Mouse (Mus musculus) cerebellum, adult 9-11 months (tissue): ENCODE measurements around the gene Gprasp2.
"Not testable (repeated sequence)": the region's sequence is repeated elsewhere in the genome, so short reads cannot be mapped to it uniquely, and the experiment has no call there.

Experiments used
- DNase-seq: peaks from one replicate; pipeline ENCODE4 v3.0.0; 2022

The Gprasp2 gene

DNA sequence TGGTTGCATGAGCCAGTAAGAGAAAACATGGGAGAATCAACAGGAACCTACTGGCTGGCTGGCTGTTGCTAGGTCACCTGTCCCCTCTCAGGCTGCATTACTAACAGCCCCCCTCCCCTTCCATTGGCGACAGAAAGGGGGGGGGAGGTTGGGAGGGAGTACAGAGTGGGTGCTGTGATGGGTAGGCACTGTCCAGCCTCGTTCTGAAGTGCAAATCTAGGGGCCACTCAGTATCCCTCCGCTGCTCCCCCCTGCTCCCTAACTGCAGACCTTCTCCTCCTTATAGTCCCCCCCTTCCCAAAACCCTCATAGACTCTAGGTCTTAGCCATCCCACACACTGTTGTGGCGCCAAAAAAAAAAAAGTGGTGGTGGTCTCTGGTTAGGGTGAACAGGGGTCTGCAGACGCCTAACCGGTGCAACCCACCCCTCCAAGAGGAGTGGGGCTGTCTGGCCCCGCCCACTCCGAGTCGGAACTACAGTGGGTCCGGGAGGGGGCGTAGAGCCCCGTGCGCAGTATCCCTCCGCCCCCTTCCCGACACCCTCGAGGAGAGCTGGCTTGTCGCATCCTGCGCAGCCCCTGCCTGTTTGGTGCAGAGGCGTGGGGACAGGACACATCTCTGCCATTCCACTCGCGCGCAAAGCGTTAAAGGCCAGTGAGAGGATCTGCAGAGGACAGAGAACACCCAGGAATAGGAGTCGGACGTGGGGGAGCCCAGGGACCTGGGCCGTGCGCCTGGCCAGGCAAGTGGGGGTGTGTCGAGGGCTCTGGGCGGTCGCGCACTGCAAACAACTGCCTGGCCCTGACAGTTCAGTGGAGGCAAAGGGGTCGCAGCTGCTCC is at the start of gene Gprasp2:
Gprasp2 (plus strand) TSS at position 514 of the 840 bp plus-strand sequence.
- DNase-seq: peak; percentile 79

DNA sequence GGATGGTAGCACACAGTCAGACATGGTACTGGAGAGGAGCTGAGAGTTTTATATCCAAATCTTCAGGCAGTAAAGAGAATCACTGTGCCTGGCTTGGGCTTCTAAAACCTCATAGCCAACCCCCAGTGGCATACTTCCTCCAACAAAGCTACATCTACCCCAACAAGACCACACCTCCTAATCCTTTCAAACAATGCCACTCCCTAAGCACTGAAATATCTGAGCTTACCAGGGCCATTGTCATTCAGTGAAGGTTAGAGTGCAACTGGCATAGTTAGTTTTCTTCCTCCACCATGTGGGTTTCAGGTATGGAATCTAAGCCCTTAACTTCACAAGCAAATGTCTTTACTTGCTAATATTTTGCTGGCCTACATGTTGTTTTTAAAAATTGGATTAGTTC is 47.3 kb upstream of the Gprasp2 start:
- no peak for DNase-seq

DNA sequence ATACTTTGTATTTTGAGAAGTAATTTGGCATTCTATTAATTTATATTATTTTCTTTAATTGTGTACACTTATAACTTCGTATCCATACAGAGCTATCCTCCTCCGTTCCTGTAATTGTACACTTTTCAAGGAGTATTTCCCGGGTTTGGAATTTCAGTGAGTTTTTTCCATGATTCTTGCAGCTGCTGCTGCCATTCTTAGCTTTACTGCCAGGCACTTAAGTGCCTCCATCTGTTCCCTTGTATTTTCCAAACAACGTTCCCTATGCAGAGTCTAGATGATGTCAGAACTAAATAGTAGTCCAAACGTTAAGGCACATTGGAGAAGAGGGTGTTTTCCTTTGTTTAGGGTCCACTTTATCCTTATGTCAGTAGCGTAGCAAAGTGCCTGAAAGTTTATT is 46.5 kb upstream of the Gprasp2 start:
- no peak for DNase-seq

DNA sequence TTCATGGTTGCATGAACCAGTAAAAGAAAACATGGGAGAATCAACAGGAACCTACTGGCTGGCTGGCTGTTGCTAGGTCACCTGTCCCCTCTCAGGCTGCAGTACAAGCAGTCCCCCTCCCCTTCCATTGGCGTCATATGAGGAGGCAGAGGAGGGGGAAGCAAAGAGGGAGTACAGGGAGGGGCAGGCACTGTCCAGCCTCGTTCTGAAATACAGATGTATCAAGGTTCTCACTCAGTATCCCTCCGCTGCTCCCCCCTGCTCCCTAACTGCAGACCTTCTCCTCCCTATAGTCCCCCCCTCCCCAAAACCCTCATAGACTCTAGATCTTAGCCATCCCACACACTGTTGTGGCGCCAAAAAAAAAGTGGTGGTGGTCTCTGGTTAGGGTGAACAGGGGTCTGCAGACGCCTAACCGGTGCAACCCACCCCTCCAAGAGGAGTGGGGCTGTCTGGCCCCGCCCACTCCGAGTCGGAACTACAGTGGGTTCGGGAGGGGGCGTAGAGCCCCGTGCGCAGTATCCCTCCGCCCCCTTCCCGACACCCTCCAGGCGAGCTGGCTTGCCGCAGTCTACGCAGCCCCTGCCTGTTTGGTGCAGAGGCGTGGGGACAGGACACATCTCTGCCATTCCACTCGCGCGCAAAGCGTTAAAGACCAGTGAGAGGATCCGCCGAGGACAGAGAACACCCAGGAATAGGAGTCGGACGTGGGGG is 43.1 kb upstream of the Gprasp2 start:
- peak; percentile 73 for DNase-seq

DNA sequence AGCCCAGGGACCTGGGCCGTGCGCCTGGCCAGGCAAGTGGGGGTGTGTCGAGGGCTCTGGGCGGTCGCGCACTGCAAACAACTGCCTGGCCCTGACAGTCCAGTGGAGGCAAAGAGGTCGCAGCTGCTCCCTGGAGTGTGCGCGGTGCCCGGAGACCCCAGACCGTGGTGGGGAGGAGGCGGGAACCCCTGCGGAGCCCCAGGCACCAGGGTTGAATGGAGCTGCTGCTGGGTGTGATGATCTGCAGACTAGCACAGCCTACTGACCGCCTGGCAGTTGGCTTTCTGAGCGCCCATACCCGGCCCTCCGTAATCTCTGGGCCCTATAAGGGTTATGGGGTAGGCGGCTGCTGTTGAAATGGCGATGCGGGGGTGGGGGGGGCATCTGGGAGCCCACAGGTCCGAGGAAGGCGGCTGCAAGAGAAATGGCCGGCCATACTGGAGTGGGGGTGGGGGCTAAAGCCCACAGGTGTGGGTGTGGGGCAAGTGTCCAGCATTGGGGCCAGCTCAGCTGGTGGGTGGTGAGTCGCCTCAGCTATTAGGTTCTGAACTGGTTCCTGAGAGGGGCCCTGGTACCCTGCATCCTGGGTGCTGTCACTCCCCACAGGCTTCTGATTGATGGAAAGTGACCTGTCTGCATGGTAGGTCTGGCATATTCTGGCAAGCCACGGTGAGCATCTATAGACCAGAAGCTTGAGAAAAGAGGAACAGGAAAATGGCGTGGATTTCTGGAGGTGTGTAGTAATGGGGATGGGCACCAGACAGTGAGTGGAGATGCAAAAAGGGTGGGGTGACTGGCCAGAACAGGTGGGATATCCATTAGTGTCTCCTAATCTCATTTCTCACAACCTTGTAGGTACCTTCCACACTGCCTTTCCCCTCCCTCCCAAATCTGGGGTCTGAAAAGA is 42.3 kb upstream of the Gprasp2 start:
- peak; percentile 60 for DNase-seq

DNA sequence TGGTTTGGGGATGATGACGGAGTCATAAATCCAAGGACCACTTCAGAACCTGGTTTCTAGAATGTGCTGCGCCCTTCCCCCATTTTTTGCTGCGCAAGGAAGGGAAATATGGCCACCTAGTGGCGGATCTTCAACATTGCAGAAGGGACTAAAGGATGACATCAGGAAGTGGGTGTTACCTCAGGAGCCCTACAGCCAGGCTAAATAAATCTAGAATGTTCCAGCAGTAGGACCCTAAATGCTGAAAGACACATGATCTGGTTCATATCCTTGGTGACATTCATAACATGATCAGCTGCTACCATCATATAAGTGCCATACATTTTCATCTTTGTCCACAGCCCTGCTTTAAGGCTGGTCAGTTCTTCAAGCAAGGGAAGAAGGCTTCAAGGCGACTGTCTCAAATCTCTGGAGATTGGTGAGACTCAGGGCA is 41.6 kb upstream of the Gprasp2 start, which contains the start of gene Bhlhb9:
Bhlhb9 (plus strand) TSS at position 383 of the 433 bp plus-strand sequence.
- DNase-seq: peak; percentile 79

DNA sequence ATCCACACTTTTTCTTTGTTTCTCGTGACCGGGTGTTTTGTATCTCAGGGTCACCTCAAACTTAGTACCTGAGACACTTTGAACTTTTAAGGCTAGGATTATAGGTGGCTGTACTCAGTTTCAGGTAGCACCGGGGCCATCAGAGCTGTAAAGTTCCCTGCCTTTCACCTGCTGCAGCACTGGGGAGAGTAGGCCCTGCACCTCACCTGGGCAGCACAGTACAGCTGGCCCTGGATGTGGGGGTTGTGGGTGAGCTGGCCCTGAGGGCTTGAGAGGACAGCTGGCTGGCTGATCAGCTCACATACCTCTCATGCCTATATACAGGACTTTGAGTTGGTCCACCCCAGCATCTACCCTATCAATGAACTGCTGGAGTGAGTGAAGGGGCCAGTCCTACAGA is 34.7 kb upstream of the Gprasp2 start:
- no peak for DNase-seq

DNA sequence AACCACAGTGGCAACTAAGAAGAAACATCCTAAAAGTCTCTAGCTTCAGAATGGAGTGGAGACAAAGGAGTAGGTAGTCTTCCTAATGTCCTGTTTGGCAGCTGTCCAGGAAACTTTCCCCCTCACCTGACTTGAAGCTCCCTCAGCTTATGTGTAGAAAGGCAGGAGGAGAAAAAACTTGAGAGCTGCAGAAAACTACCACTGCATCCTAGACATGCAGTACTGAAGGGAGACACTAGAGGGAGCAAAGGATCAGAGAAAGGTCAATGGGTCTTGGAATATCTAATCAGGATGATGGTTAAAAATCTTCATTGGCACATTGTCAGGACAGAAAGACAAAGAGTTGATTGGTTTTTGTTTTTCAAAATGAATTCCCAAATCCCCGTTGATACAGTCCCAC is 33.1 kb upstream of the Gprasp2 start:
- DNase-seq: peak; percentile 41

DNA sequence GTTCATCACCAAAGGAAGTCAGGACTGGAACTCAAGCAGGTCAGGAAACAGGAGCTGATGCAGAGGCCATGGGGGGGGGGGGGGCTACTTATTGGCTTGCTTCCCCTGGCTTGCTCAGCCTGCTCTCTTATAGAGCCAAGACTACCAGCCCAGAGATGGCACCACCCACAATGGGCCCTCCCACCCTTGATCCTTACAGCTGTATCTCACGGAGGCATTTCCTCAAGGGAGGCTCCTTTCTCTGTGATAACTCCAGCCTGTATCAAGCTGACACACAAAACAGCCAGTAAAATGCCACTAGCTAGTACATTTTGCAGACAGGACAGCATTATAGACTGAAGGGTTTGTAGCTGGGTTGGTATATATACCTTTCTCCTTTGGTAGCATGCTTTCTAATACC is 2.9 kb upstream of the Gprasp2 start:
- DNase-seq: not testable (repeated sequence)

DNA sequence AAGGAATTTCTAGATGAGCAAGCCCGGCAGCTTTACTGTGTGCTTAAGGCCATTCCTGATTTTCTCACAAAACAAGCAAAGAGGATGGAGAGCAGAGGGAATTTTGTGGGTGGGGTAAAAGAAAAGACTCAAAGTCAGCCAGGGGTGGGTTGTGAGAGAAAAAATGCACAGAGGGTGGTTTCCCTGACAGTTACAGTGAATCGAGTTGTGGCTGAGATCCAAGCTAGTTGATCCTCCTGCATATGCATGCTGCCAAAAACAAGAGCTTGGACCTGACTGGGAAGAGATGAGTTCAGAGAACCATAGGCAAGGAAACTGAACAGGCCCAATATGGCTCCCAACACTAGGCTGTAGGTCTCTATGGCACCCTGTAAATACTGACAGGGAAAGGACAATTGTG is 938 bp upstream of the Gprasp2 start:
- peak; percentile 18 for DNase-seq

DNA sequence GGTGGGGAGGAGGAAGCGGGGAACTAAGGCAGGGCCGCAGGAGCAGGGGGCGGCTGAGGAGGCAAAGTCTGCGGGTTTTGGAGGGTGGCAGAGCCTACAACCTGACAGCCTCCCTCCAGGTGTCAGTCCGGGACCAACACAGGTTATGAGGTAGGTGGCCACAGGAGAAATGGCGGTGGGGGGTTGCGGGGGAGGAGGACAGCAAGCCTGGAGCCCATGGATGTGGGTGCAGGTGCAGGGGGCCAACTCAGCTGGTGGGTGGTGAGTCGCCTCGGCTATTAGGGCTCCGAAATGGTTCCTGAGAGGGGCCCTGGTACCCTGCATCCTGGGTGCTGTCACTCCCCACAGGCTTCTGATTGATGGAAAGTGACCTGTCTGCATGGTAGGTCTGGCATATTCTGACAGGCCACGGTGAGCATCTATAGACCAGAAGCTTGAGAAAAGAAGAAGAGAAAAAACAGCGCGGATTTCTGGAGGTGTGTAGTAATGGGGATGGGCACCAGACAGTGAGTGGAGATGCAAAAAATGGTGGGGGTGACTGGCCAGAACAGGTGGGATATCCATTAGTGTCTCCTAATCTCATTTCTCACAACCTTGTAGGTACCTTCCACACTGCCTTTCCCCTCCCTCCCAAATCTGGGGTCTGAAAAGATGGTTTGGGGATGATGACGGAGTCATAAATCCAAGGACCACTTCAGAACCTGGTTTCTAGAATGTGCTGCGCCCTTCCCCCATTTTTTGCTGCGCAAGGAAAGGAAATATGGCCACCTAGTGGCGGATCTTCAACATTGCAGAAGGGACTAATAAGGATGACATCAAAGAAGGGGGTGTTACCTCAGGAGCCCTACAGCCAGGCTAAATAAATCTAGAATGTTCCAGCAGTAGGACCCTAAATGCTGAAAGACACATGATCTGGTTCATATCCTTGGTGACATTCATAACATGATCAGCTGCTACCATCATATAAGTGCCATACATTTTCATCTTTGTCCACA is 860 bp downstream of the Gprasp2 start:
- DNase-seq: peak; percentile 72

DNA sequence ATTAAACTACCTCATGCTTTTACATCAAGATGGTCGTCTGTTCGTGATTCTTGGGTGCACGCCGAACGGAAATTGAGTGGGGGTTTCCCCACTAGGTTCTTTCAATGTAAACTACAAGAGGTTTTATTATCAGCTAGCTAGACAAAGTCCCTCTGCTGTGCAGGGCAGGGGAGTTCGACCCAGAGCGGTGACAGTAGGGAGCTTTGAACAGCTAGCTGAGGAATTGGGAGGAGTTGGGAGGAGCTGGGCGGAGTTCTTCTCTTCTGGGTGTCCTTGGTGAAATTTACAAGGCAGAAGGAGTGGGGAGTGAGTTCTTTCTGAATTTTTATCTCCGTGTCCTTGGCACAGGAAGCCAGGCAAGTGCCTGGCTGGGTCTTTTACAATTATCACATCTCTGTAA is 28.0 kb downstream of the Gprasp2 start:
- not testable (repeated sequence) for DNase-seq

DNA sequence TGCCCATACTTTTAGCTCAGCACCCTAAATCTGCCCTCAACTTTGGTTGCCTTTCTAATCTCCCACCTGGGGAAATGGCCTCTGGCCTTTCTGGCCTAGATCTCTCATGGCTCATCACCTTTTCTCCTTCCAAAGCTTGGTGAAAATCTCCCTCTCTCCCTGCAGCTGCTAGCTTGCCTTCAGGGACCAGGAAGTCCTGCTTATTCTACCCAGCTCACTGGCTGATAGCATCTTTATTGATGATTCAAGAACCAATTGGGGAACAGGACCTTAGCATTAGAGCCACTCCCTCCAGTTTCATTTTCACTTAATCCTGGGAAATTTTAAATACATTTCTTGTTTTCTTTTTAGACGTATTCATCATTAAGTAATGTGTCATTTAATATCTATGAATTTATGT is 37.8 kb downstream of the Gprasp2 start:
- no peak for DNase-seq

DNA sequence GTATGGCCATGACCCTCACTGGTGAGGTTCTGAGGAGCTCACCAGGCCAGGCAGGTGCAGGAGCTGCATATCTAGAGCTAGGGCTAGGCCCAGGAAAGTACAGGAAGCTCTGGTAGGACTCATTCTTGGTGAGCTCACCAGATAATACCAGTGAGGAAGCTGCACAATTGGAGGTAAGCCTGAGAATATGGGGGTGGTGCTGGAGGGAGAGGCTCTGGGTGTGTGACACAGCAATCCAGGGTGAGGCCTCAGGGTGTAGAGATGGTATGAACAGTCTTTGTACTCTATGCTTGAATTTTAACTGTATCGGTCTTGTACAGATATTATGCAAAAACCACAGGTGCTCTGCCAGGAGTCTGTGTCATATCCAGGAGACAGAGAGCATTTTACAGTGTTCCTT is 40.8 kb downstream of the Gprasp2 start:
- DNase-seq: no peak

DNA sequence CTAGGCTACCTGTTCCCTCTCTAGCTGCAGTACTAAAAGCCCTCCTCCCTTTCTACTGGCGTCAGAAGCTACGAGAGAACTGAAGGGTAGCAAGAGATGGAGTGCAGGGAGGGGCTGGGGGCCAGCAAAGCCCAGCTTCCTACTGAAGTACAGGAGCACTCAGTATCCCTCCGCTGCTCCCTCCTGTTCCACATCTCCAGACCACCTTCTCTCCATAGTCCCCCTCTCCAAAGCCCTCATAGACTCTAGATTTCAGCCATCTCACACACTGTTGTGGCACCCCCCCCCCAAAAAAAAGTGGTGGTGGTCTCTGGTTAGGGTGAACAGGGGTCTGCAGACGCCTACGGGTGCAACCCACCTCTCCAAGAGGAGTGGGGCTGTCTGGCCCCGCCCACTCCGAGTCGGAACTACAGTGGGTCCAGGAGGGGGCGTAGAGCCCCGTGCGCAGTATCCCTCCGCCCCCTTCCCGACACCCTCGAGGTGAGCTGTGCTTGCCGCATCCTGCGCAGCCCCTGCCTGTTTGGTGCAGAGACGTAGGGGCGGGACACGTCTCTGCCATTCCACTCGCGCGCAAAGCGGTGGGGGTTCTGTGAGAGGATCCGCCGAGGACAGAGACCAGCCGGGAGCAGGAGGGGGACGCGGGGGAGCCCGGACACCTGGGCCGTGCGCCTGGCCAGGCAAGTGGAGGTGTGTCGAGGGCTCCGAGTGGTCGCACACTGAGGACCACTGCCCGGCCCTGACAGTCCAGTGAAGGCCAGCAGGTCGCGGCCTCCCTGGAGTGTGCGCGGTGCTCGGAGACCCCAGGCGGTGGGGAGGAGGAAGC is 46.8 kb downstream of the Gprasp2 start:
- peak; percentile 87 for DNase-seq

DNA sequence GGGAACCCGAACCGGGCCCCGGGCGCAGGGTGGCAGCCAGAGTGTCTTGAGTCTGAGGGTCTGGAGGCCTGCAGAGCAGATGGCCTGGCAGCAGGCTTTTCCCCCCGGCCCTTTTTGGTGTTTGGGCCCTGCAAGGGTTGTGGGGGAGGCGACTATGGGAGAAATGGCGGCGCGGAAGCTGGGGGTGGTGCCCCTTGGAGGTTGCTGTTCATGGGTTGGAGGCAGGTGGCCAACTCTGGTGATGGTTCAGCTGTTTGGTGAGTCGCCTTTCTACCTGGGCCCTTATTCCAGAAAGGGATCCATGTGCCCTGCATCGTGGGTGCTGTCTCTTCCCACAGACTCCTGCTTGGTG is 47.4 kb downstream of the Gprasp2 start:
- peak; percentile 56 for DNase-seq
